Mouse (Mus musculus): ENCODE results near the gene Lbhd1.
A peak's percentile ranks its signal among the peaks of the same experiment; 100 is the strongest.

The Lbhd1 gene

DNA sequence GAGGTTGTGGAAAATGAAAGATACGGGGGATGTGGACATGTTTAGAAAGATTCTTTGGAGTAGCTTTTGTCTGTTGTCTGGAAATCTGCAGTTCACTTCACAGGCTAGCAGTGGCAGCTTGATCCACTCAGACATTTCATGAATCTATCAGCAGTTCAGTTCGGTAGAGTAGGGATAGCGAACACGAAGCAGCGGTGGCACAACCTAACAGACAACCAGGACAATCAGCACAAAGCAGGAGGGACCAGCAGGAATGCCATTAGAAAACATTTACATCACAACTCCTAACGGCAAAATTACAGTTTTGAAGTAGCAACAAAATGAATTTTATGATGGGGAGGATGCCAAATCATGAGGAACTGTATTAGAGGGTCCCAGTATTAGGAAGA lies 36.1 kb downstream of the Lbhd1 start:
- DNase-seq = no peak

DNA sequence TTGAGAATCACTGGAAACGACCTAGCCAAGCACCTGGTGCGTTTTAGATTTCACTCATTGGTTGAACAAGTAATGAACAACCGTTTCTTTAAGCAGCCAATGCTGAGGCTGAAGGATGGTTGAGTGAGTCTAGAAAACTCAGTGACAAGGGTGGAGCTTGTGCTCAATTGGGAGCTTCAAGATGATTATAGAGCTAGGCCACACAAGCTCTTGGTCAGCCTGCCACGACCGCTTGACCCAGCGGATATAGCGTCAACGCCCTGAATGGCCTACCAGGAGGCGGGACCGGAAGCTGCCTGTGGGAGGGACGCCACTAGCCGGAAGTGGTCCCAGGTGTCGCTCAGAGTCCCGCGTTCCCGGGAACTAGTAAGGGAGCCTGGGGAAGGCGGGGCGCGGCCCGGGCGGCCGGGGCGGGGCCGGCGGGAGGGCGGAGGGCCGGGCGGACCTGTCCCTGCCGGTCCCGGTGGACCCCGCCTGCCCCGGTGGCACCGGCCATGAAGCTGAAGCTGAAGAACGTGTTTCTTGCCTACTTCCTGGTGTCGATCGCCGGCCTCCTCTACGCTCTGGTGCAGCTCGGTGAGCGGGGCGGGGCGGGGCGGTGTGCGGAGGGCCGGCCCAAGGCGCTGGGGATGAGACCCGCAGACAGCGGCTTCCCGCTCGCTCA lies 36.7 kb downstream of the Lbhd1 start, which contains the start of gene B3gat3:
Gene B3gat3, plus strand, starts transcription at position 302 of the 664 bp plus-strand sequence.
- DNase-seq = peak; percentile 97

DNA sequence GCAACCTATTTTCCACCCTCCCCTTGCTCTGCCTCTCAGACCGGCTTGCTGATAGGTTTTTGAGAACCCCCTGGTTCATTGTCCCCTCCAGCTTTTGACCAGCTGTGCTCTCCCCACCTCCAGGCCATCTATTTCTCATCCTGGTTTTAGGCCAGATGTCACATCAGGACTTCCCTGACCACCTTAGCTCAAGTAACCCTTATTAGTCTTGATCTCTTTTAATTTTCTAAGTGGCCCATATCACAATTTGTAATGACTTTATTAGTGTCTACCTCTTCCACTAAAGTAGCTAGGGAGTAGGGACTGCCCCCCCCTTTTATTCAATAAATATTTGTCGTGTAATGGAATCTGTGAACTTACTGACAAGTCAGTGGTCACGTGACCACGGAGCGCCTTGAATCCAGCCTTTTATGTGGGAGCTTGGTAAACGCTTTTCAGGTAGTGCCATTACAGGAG lies 37.3 kb downstream of the Lbhd1 start:
- peak; percentile 58 for DNase-seq

DNA sequence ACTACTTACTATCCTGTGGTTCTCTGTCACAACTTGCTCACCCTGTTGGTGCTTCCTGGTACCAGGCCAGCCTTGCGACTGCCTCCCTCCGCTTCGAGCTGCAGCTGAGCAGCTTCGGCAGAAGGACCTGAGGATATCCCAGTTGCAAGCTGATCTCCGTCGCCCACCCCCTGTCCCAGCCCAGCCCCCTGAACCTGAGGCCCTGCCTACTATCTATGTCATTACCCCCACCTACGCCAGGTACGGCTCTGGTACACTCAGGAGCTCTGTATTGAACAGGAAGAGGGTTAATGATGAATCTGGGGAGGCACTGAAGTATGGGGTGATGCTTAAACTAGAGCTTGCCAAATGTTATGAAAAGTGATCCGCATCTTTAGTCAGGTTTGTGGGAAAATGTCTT lies 38.2 kb downstream of the Lbhd1 start:
- no peak for DNase-seq

DNA sequence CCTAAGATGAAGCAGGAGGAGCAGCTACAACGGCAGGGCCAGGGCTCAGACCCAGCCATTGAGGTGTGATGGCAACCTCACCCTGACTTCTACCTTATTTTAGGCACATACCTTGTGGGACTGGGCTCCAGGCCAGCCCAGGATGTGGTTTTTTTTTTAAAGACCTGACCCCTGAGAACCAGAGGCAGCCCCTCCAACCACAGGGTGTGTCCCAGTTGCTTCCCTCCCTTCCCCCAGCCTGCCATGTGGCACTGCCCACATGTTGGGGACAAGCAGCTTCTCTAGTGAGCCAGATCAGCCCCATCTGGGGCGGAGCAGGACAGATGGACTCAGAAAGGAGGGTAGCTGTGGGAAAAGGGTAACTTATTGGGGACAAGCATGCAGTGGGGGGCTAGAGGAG lies 43.2 kb downstream of the Lbhd1 start:
- no peak for DNase-seq

DNA sequence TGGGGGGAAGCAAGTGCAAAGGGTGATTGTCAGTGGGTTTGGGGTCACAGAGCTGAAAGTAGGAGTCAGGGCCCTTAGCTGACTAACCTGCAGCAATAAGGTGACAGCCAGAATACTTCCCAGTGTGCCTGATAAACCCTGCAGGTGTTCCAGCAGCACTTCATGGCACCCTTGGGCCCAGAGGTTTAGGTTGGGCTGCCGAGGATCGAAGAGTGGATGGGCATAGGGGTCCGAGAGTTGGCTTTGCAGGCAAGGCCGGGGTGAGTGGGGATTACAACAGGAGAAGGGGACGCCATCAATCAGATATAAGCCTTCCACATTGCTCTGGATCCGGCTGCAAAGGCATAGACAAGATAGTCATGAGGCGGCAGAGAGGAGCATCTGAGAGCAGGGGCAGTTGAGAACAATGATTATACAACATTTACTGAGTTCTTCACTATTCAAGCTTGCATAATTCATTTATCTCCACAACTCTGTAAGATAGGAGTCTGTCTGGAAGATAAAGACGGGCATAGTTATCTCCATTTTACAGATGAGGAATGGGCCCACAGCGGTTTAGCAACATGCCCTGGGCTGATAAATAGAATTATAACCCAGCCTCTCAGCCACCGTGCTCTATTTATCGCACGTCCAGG lies 44.5 kb downstream of the Lbhd1 start:
- no peak for DNase-seq

DNA sequence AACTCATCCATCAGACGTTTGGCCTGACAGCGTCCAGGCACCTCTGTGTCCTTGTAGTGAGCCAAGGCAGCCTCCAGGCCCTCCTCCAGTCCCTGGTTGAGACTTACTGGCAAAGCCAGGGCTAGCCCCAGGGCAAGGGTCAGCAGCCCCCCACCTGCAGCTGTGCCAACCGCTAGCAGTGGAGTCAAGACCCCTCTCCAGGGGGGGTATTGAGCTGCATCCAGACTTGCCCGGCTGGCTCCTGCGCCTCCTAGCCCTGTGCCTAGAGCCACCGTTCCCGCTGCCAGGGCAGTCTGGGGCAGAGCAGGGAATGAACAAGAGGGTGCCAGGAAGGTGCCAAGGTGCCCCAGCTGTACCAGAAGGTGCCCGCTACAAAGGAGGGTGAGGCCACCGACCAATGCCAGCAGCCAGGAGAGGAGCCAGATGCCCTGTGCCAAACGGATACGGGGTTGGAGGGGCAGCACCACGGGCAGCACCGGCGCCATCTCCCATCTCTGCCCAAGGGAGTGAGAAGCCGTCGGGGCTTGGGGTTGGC lies 45.2 kb downstream of the Lbhd1 start:
- no peak for DNase-seq

DNA sequence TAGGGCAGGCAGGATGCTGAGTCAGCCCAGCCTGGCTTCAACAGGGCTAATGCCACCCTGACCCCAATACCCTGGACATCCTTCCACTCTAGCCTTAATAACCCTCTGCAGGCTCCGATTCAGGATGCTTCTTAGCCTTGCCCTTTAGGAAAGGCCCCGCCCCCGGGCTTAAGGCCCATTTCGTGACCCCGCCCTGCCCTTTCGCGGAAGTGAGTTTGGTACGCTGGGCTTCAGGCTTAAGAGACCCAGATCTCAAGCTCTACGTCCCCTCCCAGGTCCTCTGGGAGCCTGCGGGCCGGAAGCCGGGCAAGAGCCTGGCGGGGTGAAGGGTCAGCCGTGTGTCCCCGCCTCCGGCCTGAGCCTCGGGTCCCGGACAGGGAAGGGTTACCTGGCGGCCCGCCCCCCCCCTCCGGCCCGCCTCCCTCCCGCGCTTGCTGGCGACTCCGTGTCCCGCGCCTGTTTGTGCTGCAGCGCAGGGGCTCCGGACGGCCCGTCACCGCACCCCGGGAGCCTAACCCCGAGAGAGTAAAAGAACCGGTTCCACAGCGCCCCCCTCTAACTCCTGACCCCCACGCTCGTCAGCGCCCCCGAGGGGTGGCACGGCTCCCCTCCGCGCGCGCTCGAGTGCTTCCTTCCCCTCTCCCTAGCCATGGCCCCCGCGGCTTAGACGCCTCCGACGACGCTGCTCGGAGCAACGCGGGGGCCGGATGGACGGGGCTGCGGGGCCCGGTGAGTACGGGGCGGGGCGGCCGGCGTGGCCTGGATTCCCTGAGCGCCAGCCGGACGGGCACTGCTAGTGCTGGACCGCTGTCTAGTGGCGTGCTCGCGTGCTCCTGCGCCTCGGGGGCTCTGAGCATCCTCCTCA lies 45.9 kb downstream of the Lbhd1 start, which contains the start of the genes Rom1 and Eml3:
Gene Rom1, minus strand, starts transcription at position 133 of the 865 bp plus-strand sequence.
Gene Eml3, plus strand, starts transcription at position 329 of the 865 bp plus-strand sequence.
- DNase-seq = peak; percentile 93

DNA sequence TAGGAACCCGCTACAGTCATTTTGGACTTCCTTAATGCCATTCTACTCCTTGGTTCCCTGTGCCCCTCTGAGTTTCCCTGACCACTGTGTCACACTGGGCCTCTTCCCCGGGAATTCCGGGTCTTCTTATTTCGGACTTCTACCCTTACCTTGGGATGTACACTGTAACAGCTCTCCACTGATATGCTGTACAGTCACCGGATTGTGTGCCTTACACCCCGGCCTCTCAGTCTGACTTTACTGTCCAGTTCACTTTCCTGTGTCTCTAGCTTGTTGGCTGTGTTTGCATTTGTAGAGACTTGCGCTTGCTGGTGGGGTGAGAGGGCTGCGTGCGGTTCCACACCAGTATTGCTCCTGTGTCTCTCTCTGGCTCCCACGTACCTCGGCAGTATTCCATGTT lies 46.6 kb downstream of the Lbhd1 start:
- no peak for DNase-seq

DNA sequence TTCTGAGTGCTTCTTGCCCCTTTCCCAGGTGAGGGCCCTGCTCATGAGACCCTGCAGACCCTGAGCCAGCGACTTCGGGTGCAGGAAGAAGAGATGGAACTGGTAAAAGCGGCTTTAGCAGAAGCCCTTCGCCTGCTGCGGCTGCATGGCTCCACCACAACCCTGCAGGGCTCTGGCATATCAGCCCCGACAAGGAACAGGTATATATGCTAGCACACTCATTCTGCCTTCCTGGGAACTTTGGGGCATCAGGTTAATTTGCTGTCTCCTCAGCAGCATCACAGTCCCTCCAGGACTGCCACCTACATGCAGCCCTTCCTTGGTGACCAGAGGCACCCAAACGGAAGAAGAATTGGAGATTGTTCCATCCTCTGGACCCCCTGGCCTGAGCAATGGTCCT lies 47.2 kb downstream of the Lbhd1 start:
- DNase-seq = no peak

DNA sequence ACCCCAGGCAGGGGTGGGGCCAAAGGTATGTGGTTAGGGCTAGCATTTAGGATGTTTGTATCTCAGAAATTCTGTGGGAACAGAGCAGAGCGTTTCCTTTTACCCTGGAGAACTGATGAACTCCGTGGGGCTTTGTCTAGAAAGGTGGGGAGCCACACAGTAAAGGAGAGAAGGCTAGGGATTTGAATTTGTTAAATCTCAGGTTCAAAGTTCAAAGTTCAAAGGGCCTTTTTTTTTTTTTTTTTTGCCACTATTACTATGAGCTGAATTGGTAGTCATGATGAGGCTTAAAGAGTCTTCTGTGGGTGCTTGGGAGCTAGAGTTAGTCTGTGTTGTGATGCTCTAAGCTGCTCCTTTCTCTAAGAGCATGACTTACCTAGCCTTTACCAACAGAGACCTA lies 53.2 kb downstream of the Lbhd1 start:
- DNase-seq = no peak

DNA sequence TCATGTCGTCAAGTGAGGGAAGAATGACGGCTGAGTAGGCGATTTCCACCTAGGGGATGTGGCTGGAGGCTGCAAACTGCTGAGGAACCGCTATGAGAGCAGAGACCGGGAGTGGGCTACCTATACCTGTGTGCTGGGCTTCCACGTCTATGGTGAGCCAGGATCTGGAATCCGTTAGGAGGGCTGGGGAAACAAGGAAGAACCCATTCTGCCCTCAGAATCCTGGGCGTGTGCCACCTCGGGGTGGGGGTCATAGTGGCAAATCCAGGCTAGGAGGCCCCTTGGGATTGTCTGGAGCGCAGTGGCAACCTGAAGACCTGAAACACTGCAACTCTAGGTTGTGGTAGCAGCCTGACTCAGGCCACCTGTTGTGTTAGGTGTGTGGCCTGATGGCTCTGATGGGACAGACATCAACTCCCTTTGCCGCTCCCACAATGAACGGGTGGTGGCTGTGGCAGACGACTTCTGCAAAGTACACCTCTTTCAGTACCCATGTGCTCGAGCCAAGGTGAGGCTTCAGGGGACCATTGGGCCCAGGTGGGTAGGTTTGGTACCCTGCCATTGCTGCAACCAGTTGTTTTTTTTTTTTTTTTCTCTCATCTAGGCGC lies 57.1 kb downstream of the Lbhd1 start:
- DNase-seq = no peak

DNA sequence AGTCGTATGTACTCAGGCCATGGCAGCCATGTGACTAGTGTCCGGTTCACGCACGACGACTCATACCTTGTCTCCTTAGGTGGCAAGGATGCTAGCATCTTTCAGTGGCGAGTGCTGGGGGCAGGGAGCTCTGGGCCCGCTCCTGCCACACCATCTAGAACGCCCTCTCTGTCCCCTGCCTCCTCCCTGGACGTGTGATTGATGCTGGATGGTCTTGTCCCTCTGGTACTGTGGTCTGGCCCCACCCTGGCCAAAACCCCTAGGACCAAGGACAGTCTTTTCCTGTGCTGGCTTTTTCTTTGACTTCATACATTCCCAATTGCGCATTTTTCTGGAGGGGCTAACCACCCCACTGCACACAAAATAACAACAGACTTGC lies 57.6 kb downstream of the Lbhd1 start:
- no peak for DNase-seq

DNA sequence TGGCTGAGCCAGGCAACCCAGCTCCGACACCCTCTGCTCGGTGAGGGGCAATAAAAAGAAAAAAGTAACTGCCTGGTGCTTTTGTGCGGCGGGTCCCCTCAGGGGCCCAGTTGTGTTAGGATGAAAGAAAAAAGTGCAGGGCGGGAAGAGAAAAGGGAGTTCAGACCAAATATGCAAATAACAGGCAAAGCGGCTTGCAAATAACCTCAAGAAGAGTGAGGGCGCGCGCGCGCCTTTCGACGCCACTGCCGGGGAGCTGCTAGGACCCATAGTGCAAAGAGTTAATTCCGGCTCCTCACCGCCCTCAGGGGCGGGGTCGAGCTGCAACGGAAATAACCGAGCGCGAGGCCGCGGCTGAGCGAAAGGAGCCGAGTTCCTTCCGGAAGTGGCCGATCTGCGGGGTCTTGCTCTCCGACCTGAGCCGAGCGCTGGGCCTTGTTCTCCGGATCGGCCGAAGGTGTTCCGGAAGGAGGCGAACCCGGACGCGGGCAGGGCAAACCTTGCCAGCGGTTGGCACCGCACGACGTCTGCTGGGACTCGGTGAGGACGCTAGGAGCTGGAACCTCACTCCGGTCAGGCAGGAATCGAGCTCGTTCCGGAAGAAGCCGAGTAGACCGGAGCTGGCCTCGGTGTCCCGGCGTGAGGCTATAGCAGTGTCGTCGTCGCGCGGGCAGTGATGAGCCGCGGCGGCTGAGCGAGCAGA lies 58.1 kb downstream of the Lbhd1 start, which contains the start of gene Mta2:
Gene Mta2, plus strand, starts transcription at position 361 of the 703 bp plus-strand sequence.
- peak; percentile 99 for DNase-seq
